Mouse (Mus musculus) lung, embryonic 16.5 days (tissue): Measurements from ENCODE around the gene Tmem14a. TPM values are rescaled to one million over a fixed set of nuclear protein-coding genes. Genes with fewer than 3 reads are reported as not detected.
"Not testable (repeated sequence)": the region's sequence is repeated elsewhere in the genome, so short reads cannot be mapped to it uniquely, and the experiment has no call there.

Experiments used
- ATAC-seq: fragments of 200-750 bp; cut with Nextera tagmentation; 2 replicates; pipeline ENCODE4 v1.8.0; 2017; ENCODE audit warnings: low read depth, mild to moderate bottlenecking, moderate library complexity
- H3K27ac ChIP-seq: fragments of 300-500 bp; sonication (generic); 2 replicates; pipeline ENCODE4 v1.5.1; 2014; ENCODE audit warnings: mild to moderate bottlenecking, control low read depth, low read length
- H3K27me3 ChIP-seq: fragments of 300-500 bp; sonication (generic); 2 replicates; pipeline ENCODE4 v1.6.1; 2014; ENCODE audit warnings: low read depth, low read length, mixed read lengths; ENCODE audit not compliant: control insufficient read depth, insufficient read depth
- H3K36me3 ChIP-seq: fragments of 300-500 bp; sonication (generic); 2 replicates; pipeline ENCODE4 v1.6.1; 2014; ENCODE audit warnings: low read length; ENCODE audit not compliant: control insufficient read depth, insufficient read depth
- H3K4me1 ChIP-seq: fragments of 300-500 bp; sonication (generic); replicated peaks from 2 replicates; pipeline ENCODE4 v1.6.1; 2014; ENCODE audit warnings: low read length, mixed read lengths; ENCODE audit not compliant: control insufficient read depth, insufficient read depth
- H3K4me2 ChIP-seq: fragments of 300-500 bp; sonication (generic); 2 replicates; pipeline ENCODE4 v1.6.1; 2014; ENCODE audit warnings: low read depth, low read length, control low read depth
- H3K4me3 ChIP-seq: fragments of 300-500 bp; sonication (generic); 2 replicates; pipeline ENCODE4 v1.5.1; 2014; ENCODE audit warnings: mild to moderate bottlenecking, low read length, control low read depth
- H3K9ac ChIP-seq: fragments of 300-500 bp; sonication (generic); 2 replicates; pipeline ENCODE4 v1.6.1; 2014; ENCODE audit warnings: low read length, control low read depth
- H3K9me3 ChIP-seq: fragments of 300-500 bp; sonication (generic); 2 replicates; pipeline ENCODE4 v1.6.1; 2016; ENCODE audit warnings: low read length; ENCODE audit not compliant: control insufficient read depth
- WGBS: fragments of 180-500 bp; shearing (Covaris S2); extraction: QIAGEN DNeasy Blood & Tissue Kit; methylation state at CpG from one replicate; pipeline ENCODE4 v1.1.7; 2014; 5-methylcytosine and 5-hydroxymethylcytosine counted together
- polyA plus RNA-seq: library from polyadenylated mRNA; unstranded; fragments of >200 nt; fragmentation: Nextera tagmentation; extraction: Ambion mirVana; gene quantifications from 2 replicates; pipeline ENCODE4 v1.2.1, GENCODE M21; 2015

The Tmem14a gene
- polyA plus RNA-seq, 1 experiment from 2014 or later, result 10.3 TPM

- H3K27me3 ChIP-seq, ATAC-seq: not testable (repeated sequence)
- 80% methylated on average over 5 of the region's 5 CpGs for WGBS
Observed at GRCm38 (mm10) chr1:21275366-21275765, 57.0 kb downstream of the Tmem14a start.

GRCm38 (mm10) chr1:21276158-21276557 lies 57.8 kb downstream of the Tmem14a start:
- ATAC-seq, H3K9ac ChIP-seq, H3K4me3 ChIP-seq, H3K4me1 ChIP-seq, H3K27ac ChIP-seq, H3K27me3 ChIP-seq, H3K9me3 ChIP-seq, H3K4me2 ChIP-seq, H3K36me3 ChIP-seq: not testable (repeated sequence)
- 47% methylated on average over 1 of the region's 2 CpGs for WGBS

More at GRCm38 (mm10) chr1:21275366-21275765, 57.0 kb downstream of the Tmem14a start:
- not testable (repeated sequence) for H3K4me1 ChIP-seq, H3K4me2 ChIP-seq, H3K9me3 ChIP-seq, H3K9ac ChIP-seq, H3K4me3 ChIP-seq, H3K36me3 ChIP-seq, H3K27ac ChIP-seq

Other genes with a start within 250 kb of the Tmem14a start
- 7.8 and 8.6 TPM in 2 replicates for gene Tram2, start 139.3 kb upstream of the Tmem14a start, polyA plus RNA-seq
- gene Gsta3, start 22.0 kb downstream of the Tmem14a start, polyA plus RNA-seq, result 2.5 and 3.7 TPM in 2 replicates
- 0.20 TPM in 1 of 2 replicates, not detected in the other for gene Khdc1a, start 131.1 kb downstream of the Tmem14a start, polyA plus RNA-seq
- gene Khdc1c, start 149.8 kb downstream of the Tmem14a start, polyA plus RNA-seq, result not detected in 2 replicates
- 0.09 and 0.13 TPM in 2 replicates for gene Khdc1b, start 165.0 kb downstream of the Tmem14a start, polyA plus RNA-seq